Mouse (Mus musculus): Measurements from ENCODE around the gene F830045P16Rik.
"Not testable (repeated sequence)": the region's sequence is repeated elsewhere in the genome, so short reads cannot be mapped to it uniquely, and the experiment has no call there.

The F830045P16Rik gene

GRCm38 (mm10) chr2:129502641-129503040, 33.8 kb downstream of the F830045P16Rik start:
- peak; percentile 40 to 86 for DNase-seq (ENCODE audit: inconsistent age in 2 of 2, low spot score in 1 of 2)

- DNase-seq (ENCODE audit: inconsistent age in 2 of 2, low spot score in 1 of 2) = no peak
Observed at GRCm38 (mm10) chr2:129489496-129490285, 46.7 kb downstream of the F830045P16Rik start.

- no peak for DNase-seq (ENCODE audit: inconsistent age in 2 of 2, low spot score in 1 of 2)
Observed at GRCm38 (mm10) chr2:129483150-129483549, 53.3 kb downstream of the F830045P16Rik start.

DNA sequence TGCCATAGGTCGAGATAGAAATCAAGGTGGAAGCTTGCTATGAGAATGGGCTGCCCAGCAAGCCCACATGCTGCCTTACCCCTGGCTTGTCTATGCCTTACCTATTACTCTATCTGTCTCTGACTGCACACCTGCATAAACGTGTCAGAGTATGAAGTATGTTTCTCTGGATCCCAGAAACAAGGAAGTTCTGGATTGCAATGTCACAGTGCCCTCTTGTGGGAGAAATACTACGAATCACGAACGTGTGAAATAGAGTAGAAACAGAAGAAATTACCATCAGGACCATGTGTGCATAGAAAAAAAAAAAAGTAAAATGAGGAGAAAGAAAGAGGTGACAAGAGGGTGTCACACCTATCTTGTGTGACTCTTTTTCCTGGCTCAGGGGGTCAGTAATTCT, 64.5 kb downstream of the F830045P16Rik start:
- DNase-seq (ENCODE audit: inconsistent age in 2 of 2, low spot score in 1 of 2) = peak in 1 of 2 experiments; percentile 57

- DNase-seq (ENCODE audit: inconsistent age in 2 of 2, low spot score in 1 of 2) = no peak
Observed at GRCm38 (mm10) chr2:129470839-129471238, 65.6 kb downstream of the F830045P16Rik start.

- DNase-seq (ENCODE audit: inconsistent age in 2 of 2, low spot score in 1 of 2) = not testable (repeated sequence)
Observed at GRCm38 (mm10) chr2:129438772-129439171, 97.6 kb downstream of the F830045P16Rik start.

DNA sequence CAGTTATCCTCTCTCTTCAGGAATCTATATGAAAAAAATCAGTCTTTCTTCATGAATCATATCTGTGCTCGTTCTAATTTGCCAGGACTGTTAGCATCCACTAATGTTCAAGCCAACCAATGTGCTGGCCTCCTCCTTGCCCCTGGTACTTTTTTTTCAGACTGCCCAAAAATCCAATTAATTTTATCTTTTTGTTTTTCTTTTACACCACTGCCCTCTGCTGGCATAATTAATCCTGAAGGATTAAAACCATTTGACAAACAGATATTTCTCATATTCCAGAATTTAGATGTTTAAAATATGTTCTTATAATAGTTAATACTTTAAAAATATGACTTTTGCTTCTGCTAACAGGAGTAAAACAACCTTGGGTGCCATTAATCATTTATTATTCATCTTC, 101.2 kb downstream of the F830045P16Rik start:
- peak in 1 of 2 experiments; percentile 29 for DNase-seq (ENCODE audit: inconsistent age in 2 of 2, low spot score in 1 of 2)

GRCm38 (mm10) chr2:129423741-129424140, 112.7 kb downstream of the F830045P16Rik start:
- DNase-seq (ENCODE audit: inconsistent age in 2 of 2, low spot score in 1 of 2) = no peak

- DNase-seq (ENCODE audit: inconsistent age in 2 of 2, low spot score in 1 of 2) = no peak
Observed at GRCm38 (mm10) chr2:129420897-129421561, 115.4 kb downstream of the F830045P16Rik start.

GRCm38 (mm10) chr2:129419361-129419880, 117.0 kb downstream of the F830045P16Rik start:
- DNase-seq (ENCODE audit: inconsistent age in 2 of 2, low spot score in 1 of 2) = no peak

DNA sequence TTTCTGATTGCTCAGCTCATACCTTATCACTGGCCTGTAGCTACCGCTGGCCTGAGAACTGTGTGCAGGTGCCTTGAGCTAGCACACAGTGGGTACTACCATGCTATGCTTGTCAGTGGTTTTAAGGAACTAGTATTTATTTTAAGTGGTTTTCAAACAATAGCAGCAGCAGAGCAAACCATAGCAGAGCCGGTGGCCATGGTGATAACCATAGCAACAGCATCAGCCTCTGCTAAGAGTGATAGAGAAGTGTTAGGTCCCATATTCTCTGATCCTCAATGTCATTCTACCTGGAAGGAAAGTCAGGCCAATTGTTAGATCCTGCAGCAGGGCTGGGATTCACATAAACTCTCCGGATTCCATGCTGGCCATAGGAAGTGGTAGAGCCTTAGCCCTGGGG, 121.8 kb downstream of the F830045P16Rik start:
- no peak for DNase-seq (ENCODE audit: inconsistent age in 2 of 2, low spot score in 1 of 2)

DNA sequence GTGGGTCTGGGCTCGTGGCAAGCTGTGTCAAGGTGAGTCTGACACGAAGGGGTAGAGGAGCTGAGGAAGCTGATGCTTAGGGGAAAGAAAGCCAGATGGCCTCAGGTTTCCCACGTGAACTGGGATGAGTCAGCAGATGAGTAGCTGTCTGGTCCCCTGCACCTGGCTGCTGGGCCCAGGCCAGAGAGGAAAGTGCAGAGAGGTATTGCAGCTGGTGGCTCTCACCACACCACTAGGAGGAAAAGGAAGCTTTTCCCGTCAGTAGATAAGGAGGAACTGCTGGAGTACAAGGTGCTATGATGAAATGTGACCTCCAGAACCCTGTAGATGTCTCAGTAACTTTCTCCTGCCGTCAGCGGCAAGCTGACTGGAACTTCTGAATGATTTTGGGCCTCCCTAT, 122.9 kb downstream of the F830045P16Rik start:
- DNase-seq (ENCODE audit: inconsistent age in 2 of 2, low spot score in 1 of 2) = no peak

DNA sequence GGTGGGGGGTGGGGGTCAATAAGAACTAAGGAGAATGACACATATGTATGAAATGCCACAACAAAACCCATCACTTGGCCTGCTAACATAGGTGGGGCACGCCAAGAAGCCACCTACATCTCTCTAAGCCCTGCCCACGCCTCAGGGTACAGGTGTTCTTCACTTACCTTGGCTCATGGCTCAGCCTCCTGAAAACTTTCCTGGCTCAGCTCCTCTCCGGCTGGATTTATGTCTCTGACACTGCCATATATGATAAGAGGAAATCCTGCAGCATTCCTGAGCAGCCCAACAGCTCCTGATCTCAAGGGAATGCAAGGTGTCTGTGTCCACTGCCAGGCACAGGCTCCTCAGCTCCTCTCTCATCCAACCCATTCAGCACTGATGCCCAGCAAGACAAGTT, 124.8 kb downstream of the F830045P16Rik start:
- no peak for DNase-seq (ENCODE audit: inconsistent age in 2 of 2, low spot score in 1 of 2)

DNA sequence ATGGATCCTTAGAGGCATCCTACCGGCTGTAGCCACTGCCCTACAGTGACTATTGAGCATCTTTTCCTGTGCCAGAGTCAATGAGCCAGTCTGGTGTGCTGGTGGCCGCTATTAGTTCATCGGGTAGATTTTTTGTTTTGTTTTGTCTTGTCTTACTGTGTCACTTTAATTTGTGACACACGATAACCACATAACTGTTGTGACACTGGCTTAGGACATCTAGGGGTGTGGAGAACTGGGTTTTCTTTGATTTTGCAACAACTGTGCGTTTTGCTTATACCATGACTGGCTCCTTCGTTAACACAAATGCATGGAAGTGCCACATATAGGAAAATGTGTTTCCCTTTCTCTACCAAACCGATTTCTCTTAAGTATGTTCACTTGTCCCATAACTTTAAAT, 126.1 kb downstream of the F830045P16Rik start:
- DNase-seq (ENCODE audit: inconsistent age in 2 of 2, low spot score in 1 of 2) = no peak

DNA sequence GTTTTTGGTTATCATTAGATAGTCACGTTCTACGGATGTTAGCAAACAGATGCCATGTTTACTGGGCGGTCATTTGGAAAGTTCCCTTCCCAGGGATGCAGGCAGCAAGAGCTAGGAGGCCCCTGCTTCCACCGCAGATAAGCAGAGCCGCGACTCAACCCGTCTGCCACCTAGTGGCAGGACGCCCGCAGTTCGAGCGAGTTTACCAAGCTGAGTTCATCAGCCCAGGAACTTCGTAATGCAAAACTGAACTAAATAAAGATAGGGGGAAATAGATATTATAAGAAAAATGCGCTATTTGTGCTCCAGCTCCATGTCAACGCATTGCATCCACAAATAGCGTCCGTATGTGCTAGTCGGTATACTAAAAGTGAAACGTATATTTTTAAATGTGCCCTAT, 127.9 kb downstream of the F830045P16Rik start:
- DNase-seq (ENCODE audit: inconsistent age in 2 of 2, low spot score in 1 of 2) = peak; percentile 71 to 88

Measured in adrenal gland, adult (tissue).